Mouse (Mus musculus) liver, embryonic 16.5 days (tissue): ENCODE data around the gene Zcchc14. TPM values are rescaled to one million over a fixed set of nuclear protein-coding genes. Genes with fewer than 3 reads are reported as not detected.

Source experiments
- ATAC-seq: fragments of 200-750 bp; cut with Nextera tagmentation; 2 replicates; pipeline ENCODE4 v1.8.0; 2017; ENCODE audit warnings: low read depth, mild to moderate bottlenecking, moderate number of reproducible peaks, moderate library complexity
- H3K27ac ChIP-seq: fragments of 300-500 bp; sonication (generic); 2 replicates; pipeline ENCODE4 v1.5.1; 2014; ENCODE audit warnings: mild to moderate bottlenecking, low read length
- H3K27me3 ChIP-seq: fragments of 300-500 bp; sonication (generic); 2 replicates; pipeline ENCODE4 v1.6.1; 2014; ENCODE audit warnings: low read depth, low read length, mixed read lengths; ENCODE audit not compliant: control insufficient read depth, insufficient read depth
- H3K36me3 ChIP-seq: fragments of 300-500 bp; sonication (generic); 2 replicates; pipeline ENCODE4 v1.6.1; 2014; ENCODE audit warnings: mild to moderate bottlenecking; ENCODE audit not compliant: control insufficient read depth, insufficient read depth
- H3K4me1 ChIP-seq: fragments of 300-500 bp; sonication (generic); 2 replicates; pipeline ENCODE4 v1.6.1; 2014; ENCODE audit warnings: low read depth, low read length, mixed read lengths; ENCODE audit not compliant: control insufficient read depth
- H3K4me2 ChIP-seq: fragments of 300-500 bp; sonication (generic); 2 replicates; pipeline ENCODE4 v1.6.1; 2014; ENCODE audit warnings: low read depth, low read length, mixed read lengths
- H3K4me3 ChIP-seq: fragments of 300-500 bp; sonication (generic); 2 replicates; pipeline ENCODE4 v1.5.1; 2014; ENCODE audit warnings: low read depth, mild to moderate bottlenecking, low read length
- H3K9ac ChIP-seq: fragments of 300-500 bp; sonication (generic); 2 replicates; pipeline ENCODE4 v1.6.1; 2014; ENCODE audit warnings: low read depth, low read length
- H3K9me3 ChIP-seq: fragments of 300-500 bp; sonication (generic); replicated peaks from 2 replicates; pipeline ENCODE4 v1.6.1; 2016; ENCODE audit warnings: low read length; ENCODE audit not compliant: control insufficient read depth
- WGBS: fragments of 180-500 bp; shearing (Covaris S2); extraction: QIAGEN DNeasy Blood & Tissue Kit; methylation state at CpG from one replicate; pipeline ENCODE4 v1.1.7; 2014; ENCODE audit not compliant: insufficient replicate concordance; 5-methylcytosine and 5-hydroxymethylcytosine counted together
- polyA plus RNA-seq: library from polyadenylated mRNA; unstranded; fragments of >200 nt; fragmentation: Nextera tagmentation; extraction: Ambion mirVana; gene quantifications from 2 replicates; pipeline ENCODE4 v1.2.1, GENCODE M21; 2015

Gene Zcchc14
- polyA plus RNA-seq, 1 experiment from 2014 or later, result 1.6 TPM

- 6% methylated on average over 4 of the region's 4 CpGs for WGBS
- no peak for ATAC-seq
- no peak overlapping the region for H3K4me3 ChIP-seq
- H3K4me2 ChIP-seq, result no peak overlapping the region
- H3K4me1 ChIP-seq, result no peaks in the 10 kb centered on the region
- H3K9me3 ChIP-seq, result no peaks in the 10 kb centered on the region
- no peak overlapping the region for H3K27ac ChIP-seq
- H3K36me3 ChIP-seq, result no peaks in the 10 kb centered on the region
- no peak overlapping the region for H3K9ac ChIP-seq
- H3K27me3 ChIP-seq, result no peaks in the 10 kb centered on the region; the same call in 1 of the 2 replicates
Observed at GRCm38 (mm10) chr8:121685419-121685818, 32.7 kb upstream of the Zcchc14 start.

GRCm38 (mm10) chr8:121683083-121683832 is 30.6 kb upstream of the Zcchc14 start:
- Histone ChIP-seq H3K36me3 (no peaks in the 10 kb centered on the region), H3K9ac (no peak overlapping the region), H3K27me3 (no peaks in the 10 kb centered on the region; the same call in 1 of the 2 replicates), H3K4me2 (no peak overlapping the region), H3K4me3 (no peak overlapping the region), H3K27ac (no peak overlapping the region), H3K4me1 (no peaks in the 10 kb centered on the region), H3K9me3 (no peaks in the 10 kb centered on the region)
- whole genome bisulfite sequencing, result 55% methylated on average over 10 of the region's 10 CpGs
- ATAC-seq, result no peak

- Histone ChIP-seq H3K4me1 (no peaks in the 10 kb centered on the region), H3K27me3 (no peaks in the 10 kb centered on the region; the same call in 1 of the 2 replicates), H3K4me3 (no peak overlapping the region), H3K36me3 (no peaks in the 10 kb centered on the region), H3K27ac (no peak overlapping the region), H3K9ac (no peak overlapping the region), H3K9me3 (no peaks in the 10 kb centered on the region), H3K4me2 (no peak overlapping the region)
- no peak for ATAC-seq
- 44% methylated on average over 10 of the region's 10 CpGs for WGBS
Observed at GRCm38 (mm10) chr8:121681457-121681856, 28.8 kb upstream of the Zcchc14 start.

GRCm38 (mm10) chr8:121680896-121681295 is 28.2 kb upstream of the Zcchc14 start:
- no peak overlapping the region for H3K9ac ChIP-seq
- 62% methylated on average over 4 of the region's 4 CpGs for WGBS
- no peak overlapping the region for H3K27ac ChIP-seq
- no peaks in the 10 kb centered on the region for H3K4me1 ChIP-seq
- H3K4me3 ChIP-seq, result no peak overlapping the region
- H3K9me3 ChIP-seq, result no peaks in the 10 kb centered on the region
- H3K4me2 ChIP-seq, result no peak overlapping the region
- no peaks in the 10 kb centered on the region for H3K36me3 ChIP-seq
- no peak for ATAC-seq
- H3K27me3 ChIP-seq, result no peaks in the 10 kb centered on the region; the same call in 1 of the 2 replicates

GRCm38 (mm10) chr8:121678696-121679095 is 26.0 kb upstream of the Zcchc14 start:
- Histone ChIP-seq H3K27ac (no peak overlapping the region), H3K4me2 (no peak overlapping the region), H3K27me3 (no peaks in the 10 kb centered on the region; the same call in 1 of the 2 replicates), H3K4me1 (no peaks in the 10 kb centered on the region), H3K9me3 (no peaks in the 10 kb centered on the region), H3K4me3 (no peak overlapping the region), H3K9ac (no peak overlapping the region), H3K36me3 (no peaks in the 10 kb centered on the region)
- ATAC-seq, result no peak
- 63% methylated on average over 5 of the region's 5 CpGs for WGBS

GRCm38 (mm10) chr8:121675701-121676100 is 23.0 kb upstream of the Zcchc14 start:
- no peaks in the 10 kb centered on the region for H3K27me3 ChIP-seq
- H3K36me3 ChIP-seq, result no peaks in the 10 kb centered on the region
- H3K9me3 ChIP-seq, result no peaks in the 10 kb centered on the region
- 54% methylated on average over 20 of the region's 20 CpGs for WGBS
- H3K9ac ChIP-seq, result no peak overlapping the region
- ATAC-seq, result no peak
- no peak overlapping the region for H3K4me2 ChIP-seq
- H3K27ac ChIP-seq, result no peak overlapping the region
- H3K4me1 ChIP-seq, result no peaks in the 10 kb centered on the region
- H3K4me3 ChIP-seq, result no peak overlapping the region

GRCm38 (mm10) chr8:121675161-121675560 is 22.5 kb upstream of the Zcchc14 start:
- no peak overlapping the region for H3K4me2 ChIP-seq
- no peaks in the 10 kb centered on the region for H3K27me3 ChIP-seq
- no peak for ATAC-seq
- no peaks in the 10 kb centered on the region for H3K9me3 ChIP-seq
- no peaks in the 10 kb centered on the region for H3K36me3 ChIP-seq
- no peak overlapping the region for H3K4me3 ChIP-seq
- no peak overlapping the region for H3K9ac ChIP-seq
- 58% methylated on average over 3 of the region's 3 CpGs for WGBS
- no peaks in the 10 kb centered on the region for H3K4me1 ChIP-seq
- no peak overlapping the region for H3K27ac ChIP-seq

- Histone ChIP-seq H3K4me1 (no peaks in the 10 kb centered on the region), H3K27ac (no peak overlapping the region), H3K4me3 (no peak overlapping the region), H3K36me3 (no peaks in the 10 kb centered on the region), H3K9ac (no peak overlapping the region), H3K9me3 (no peaks in the 10 kb centered on the region), H3K4me2 (no peak overlapping the region), H3K27me3 (no peaks in the 10 kb centered on the region)
- no peak for ATAC-seq
- WGBS, result 42% methylated on average over 5 of the region's 5 CpGs
Observed at GRCm38 (mm10) chr8:121674524-121674923, 21.8 kb upstream of the Zcchc14 start.

GRCm38 (mm10) chr8:121673917-121674316 is 21.2 kb upstream of the Zcchc14 start:
- 55% methylated on average over 5 of the region's 5 CpGs for WGBS
- no peak for ATAC-seq
- Histone ChIP-seq H3K27me3 (no peaks in the 10 kb centered on the region), H3K4me2 (no peak overlapping the region), H3K9me3 (no peaks in the 10 kb centered on the region), H3K4me1 (no peaks in the 10 kb centered on the region), H3K27ac (no peak overlapping the region), H3K9ac (no peak overlapping the region), H3K4me3 (no peak overlapping the region), H3K36me3 (no peaks in the 10 kb centered on the region)
